Mouse (Mus musculus): ENCODE data around the gene Dync1h1.
A peak's percentile ranks its signal among the peaks of the same experiment; 100 is the strongest.

- TF ChIP-seq CHD2 (IDR thresholded peaks at IDR 0.05; ENCODE audit: low read depth, low read length) = no peak
- peak; percentile 99 for TF ChIP-seq MAFK (IDR thresholded peaks at IDR 0.05; ENCODE audit: insufficient read depth, low read depth, low read length)
- no peak for TF ChIP-seq HCFC1 (IDR thresholded peaks at IDR 0.05; ENCODE audit: borderline replicate concordance, insufficient read depth, low read length)
- TF ChIP-seq ZC3H11A (IDR thresholded peaks at IDR 0.05; ENCODE audit: borderline replicate concordance, low read depth, low read length) = no peak
These were observed 112.5 kb downstream of the Dync1h1 start for GRCm38 (mm10) chr12:110713784-110714183.
